ENCODE assay signal across 7 mouse cellular contexts in the genomic region with DNA sequence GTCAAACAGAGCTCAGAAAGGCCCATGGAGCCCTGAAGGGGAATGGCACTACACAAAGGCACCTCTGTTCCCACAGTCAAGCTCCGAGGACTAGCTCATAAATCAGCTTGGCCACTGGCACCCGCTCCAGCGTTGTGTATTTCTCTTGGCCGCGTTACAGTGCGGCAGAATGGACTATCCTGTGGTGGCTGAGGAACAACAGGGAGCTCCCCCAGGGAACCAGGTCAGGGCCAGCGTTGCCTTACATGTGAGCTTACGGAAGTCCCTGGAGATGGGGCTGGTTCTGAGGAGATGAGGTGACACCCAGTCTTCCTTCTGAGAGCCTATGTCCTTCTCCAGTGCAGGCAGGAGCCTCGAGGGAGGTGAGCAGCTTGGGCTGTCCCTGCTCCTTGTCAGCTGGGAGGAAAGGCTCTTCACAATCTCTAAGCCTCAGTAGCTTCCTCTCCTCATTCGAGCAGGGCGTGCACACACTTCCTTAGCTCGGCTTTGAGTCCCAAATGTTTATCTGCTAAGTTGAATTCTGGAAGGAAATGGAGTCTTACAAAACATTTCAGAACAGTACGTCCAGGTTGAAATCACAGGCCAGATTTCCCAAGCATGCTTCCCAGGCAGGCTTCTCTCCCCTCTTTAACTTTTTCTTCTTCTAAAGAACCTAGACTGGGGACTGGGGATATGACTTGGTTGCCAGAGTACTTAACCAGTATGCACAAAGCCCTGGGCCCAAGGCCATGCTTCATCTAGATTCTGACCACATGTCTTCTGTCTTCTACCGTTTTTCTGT. TPM values are rescaled to one million over a fixed set of nuclear protein-coding genes. Genes with fewer than 3 reads are reported as not detected.
DNase-seq lines count a peak whose midpoint lies in the region; ATAC-seq and TF ChIP-seq lines count a peak whose summit lies in the region.

No protein-coding gene starts in this region.

- no peaks in the 10 kb centered on the region; the same call in 1 of the 2 replicates for H3K27me3 ChIP-seq in hindbrain, embryonic 14.5 days (ENCODE audit: control insufficient read depth, insufficient read depth, low read length)
- no peaks in the 10 kb centered on the region for H3K27me3 ChIP-seq in midbrain, embryonic 16.5 days (ENCODE audit: control insufficient read depth, insufficient read depth, low read depth, low read length)

- H3K9ac ChIP-seq in hindbrain, embryonic 14.5 days: no peak overlapping the region
- H3K9ac ChIP-seq in midbrain, embryonic 16.5 days (ENCODE audit: low read depth, low read length): no peak overlapping the region

- H3K4me1 ChIP-seq in hindbrain, embryonic 14.5 days (replicated peaks; ENCODE audit: control insufficient read depth, insufficient read depth, low read length): peaks cover 7% of the 10 kb centered on the region; the same call in 1 of the 2 replicates
- no peaks in the 10 kb centered on the region for H3K4me1 ChIP-seq in midbrain, embryonic 16.5 days (ENCODE audit: control insufficient read depth, insufficient read depth, low read length)

- H3K9me3 ChIP-seq in hindbrain, embryonic 14.5 days (ENCODE audit: control insufficient read depth, low read length): no peaks in the 10 kb centered on the region
- H3K9me3 ChIP-seq in midbrain, embryonic 16.5 days (replicated peaks; ENCODE audit: control insufficient read depth, low read length, poor library complexity, severe bottlenecking): no peaks in the 10 kb centered on the region

- no peaks in the 10 kb centered on the region for H3K36me3 ChIP-seq in hindbrain, embryonic 14.5 days (replicated peaks; ENCODE audit: control insufficient read depth, insufficient read depth)
- no peaks in the 10 kb centered on the region for H3K36me3 ChIP-seq in midbrain, embryonic 16.5 days (ENCODE audit: control insufficient read depth, insufficient read depth, low read length)

- DNase-seq in NIH3T3 (ENCODE audit: low read depth): peak; percentile 21
- peak; percentile 12 to 51 for DNase-seq in adrenal gland, postnatal 4 days (ENCODE audit: low spot score in 2 of 2)
- peak; percentile 57 to 67 for DNase-seq in frontal cortex, postnatal 36 days (ENCODE audit: low spot score in 2 of 2)
- DNase-seq in hindbrain, embryonic 14.5 days (ENCODE audit: low spot score): peak; percentile 64
- DNase-seq in left cerebral cortex, adult 2 months (ENCODE audit: extremely low spot score in 1 of 2, low spot score in 2 of 2): peak; percentile 61 to 62
- no peak for DNase-seq in spleen, postnatal 10 days (ENCODE audit: low spot score in 2 of 2)

- peak overlapping the region; percentile 77 for H3K27ac ChIP-seq in hindbrain, embryonic 14.5 days
- H3K27ac ChIP-seq in left cerebral cortex, adult 2 months: peak overlapping the region; percentile 93
- H3K27ac ChIP-seq in midbrain, embryonic 16.5 days (ENCODE audit: low read length): no peak overlapping the region; the same call in 1 of the 2 replicates

- no peak overlapping the region for H3K4me3 ChIP-seq in hindbrain, embryonic 14.5 days (replicated peaks; ENCODE audit: low read length)
- H3K4me3 ChIP-seq in left cerebral cortex, adult 2 months: no peak overlapping the region
- no peak overlapping the region for H3K4me3 ChIP-seq in midbrain, embryonic 16.5 days (ENCODE audit: low read depth, low read length)

- TF ChIP-seq CTCF in left cerebral cortex, adult 2 months (IDR thresholded peaks at IDR 0.05): no peak

- ATAC-seq in hindbrain, embryonic 14.5 days (ENCODE audit: low FRiP score): peak; percentile 57; the same call in 1 of the 2 replicates
- 0 out of 2 replicates have a peak, but pooled peaks have one; percentile 21 for ATAC-seq in midbrain, embryonic 16.5 days

- H3K4me2 ChIP-seq in hindbrain, embryonic 14.5 days (replicated peaks): no peak overlapping the region
- H3K4me2 ChIP-seq in midbrain, embryonic 16.5 days (ENCODE audit: low read length): no peak overlapping the region

- 65% methylated on average over 14 of the region's 14 CpGs for WGBS in hindbrain, embryonic 14.5 days
- 71% methylated on average over 14 of the region's 14 CpGs for WGBS in midbrain, embryonic 16.5 days

- intact Hi-C loops in left cerebral cortex, adult 2 months (cut with DNase I): loop anchor here (5.0 kb wide), 1 partner anchor 58 kb away; a partner anchor contains a TSS

RNA-seq across cellular contexts. Expression of a gene that starts 59.3 kb away (rescaled TPM):
- 10 to 100 TPM; 16.8 to 17.3 TPM for total RNA-seq in adrenal gland, postnatal 4 days (2021)
- polyA plus RNA-seq in hindbrain, embryonic 14.5 days (2014; fragmentation: Nextera tagmentation; extraction: Ambion mirVana): 7.7 and 8.7 TPM in 2 replicates
- 10 to 100 TPM; 86.1 to 91.1 TPM for total RNA-seq in left cerebral cortex, adult 2 months (2021)
- polyA plus RNA-seq in midbrain, embryonic 16.5 days (2015; fragmentation: Nextera tagmentation; extraction: Ambion mirVana): 6.0 and 6.6 TPM in 2 replicates

Comparison
In these comparisons a context has a peak if more than half of its experiments do, and no peak if none do; other contexts are left out.
1. DNase-seq: peak in NIH3T3 (single experiment), adrenal gland, postnatal 4 days (2 of 2), frontal cortex, postnatal 36 days (2 of 2), hindbrain, embryonic 14.5 days (single experiment) and left cerebral cortex, adult 2 months (2 of 2); none in spleen, postnatal 10 days (0 of 2).
2. RNA of a gene that starts 59.3 kb away (total RNA-seq): 86.1 to 91.1 TPM in left cerebral cortex, adult 2 months; 16.8 to 17.3 TPM in adrenal gland, postnatal 4 days; every median in the first group is over 4 times any median in the second.